Mouse (Mus musculus): ENCODE measurements around the gene Gm45618.
"Not testable (repeated sequence)": the region's sequence is repeated elsewhere in the genome, so short reads cannot be mapped to it uniquely, and the experiment has no call there.

Gm45618 gene

GRCm38 (mm10) chr7:142120629-142121028 lies at the start of gene Gm45618:
Gm45618 (minus strand) TSS chr7:142120729.
- DNase-seq (ENCODE audit: low read depth, low spot score): not testable (repeated sequence)

- DNase-seq (ENCODE audit: low read depth, low spot score): peak; percentile 11
Observed at GRCm38 (mm10) chr7:142169836-142170235, 49.3 kb upstream of the Gm45618 start.

GRCm38 (mm10) chr7:142165639-142166038 lies 45.1 kb upstream of the Gm45618 start, which contains the start of gene Gm4553:
Gm4553 (minus strand) TSS chr7:142165739.
- not testable (repeated sequence) for DNase-seq (ENCODE audit: low read depth, low spot score)

GRCm38 (mm10) chr7:142159366-142159765 lies 38.8 kb upstream of the Gm45618 start:
- no peak for DNase-seq (ENCODE audit: low read depth, low spot score)

GRCm38 (mm10) chr7:142157013-142157412 lies 36.5 kb upstream of the Gm45618 start, which contains the start of gene Gm29735:
Gm29735 (minus strand) TSS chr7:142157113.
- DNase-seq (ENCODE audit: low read depth, low spot score): not testable (repeated sequence)

- no peak for DNase-seq (ENCODE audit: low read depth, low spot score)
Observed at GRCm38 (mm10) chr7:142155308-142155707, 34.8 kb upstream of the Gm45618 start.

- no peak for DNase-seq (ENCODE audit: low read depth, low spot score)
Observed at GRCm38 (mm10) chr7:142152191-142152590, 31.7 kb upstream of the Gm45618 start.

GRCm38 (mm10) chr7:142148633-142149032 lies 28.1 kb upstream of the Gm45618 start:
- no peak for DNase-seq (ENCODE audit: low read depth, low spot score)

- DNase-seq (ENCODE audit: low read depth, low spot score): peak; percentile 24
Observed at GRCm38 (mm10) chr7:142146033-142146432, 25.5 kb upstream of the Gm45618 start.

- DNase-seq (ENCODE audit: low read depth, low spot score): no peak
Observed at GRCm38 (mm10) chr7:142145413-142145940, 24.9 kb upstream of the Gm45618 start.

- no peak for DNase-seq (ENCODE audit: low read depth, low spot score)
Observed at GRCm38 (mm10) chr7:142144507-142144906, 24.0 kb upstream of the Gm45618 start, which contains the start of gene Gm45337. Gm45337 (minus strand) TSS chr7:142144607.

- DNase-seq (ENCODE audit: low read depth, low spot score): not testable (repeated sequence)
Observed at GRCm38 (mm10) chr7:142143506-142144010, 23.0 kb upstream of the Gm45618 start.

- DNase-seq (ENCODE audit: low read depth, low spot score): no peak
Observed at GRCm38 (mm10) chr7:142140696-142141095, 20.2 kb upstream of the Gm45618 start.

- DNase-seq (ENCODE audit: low read depth, low spot score): not testable (repeated sequence)
Observed at GRCm38 (mm10) chr7:142135934-142136333, 15.4 kb upstream of the Gm45618 start, which contains the start of gene Gm39115. Gm39115 (minus strand) TSS chr7:142136034.

- no peak for DNase-seq (ENCODE audit: low read depth, low spot score)
Observed at GRCm38 (mm10) chr7:142134206-142134995, 13.9 kb upstream of the Gm45618 start.

GRCm38 (mm10) chr7:142128843-142129242 lies 8.3 kb upstream of the Gm45618 start:
- no peak for DNase-seq (ENCODE audit: low read depth, low spot score)

GRCm38 (mm10) chr7:142119632-142120031 lies 897 bp downstream of the Gm45618 start:
- no peak for DNase-seq (ENCODE audit: low read depth, low spot score)

- no peak for DNase-seq (ENCODE audit: low read depth, low spot score)
Observed at GRCm38 (mm10) chr7:142104747-142105146, 15.8 kb downstream of the Gm45618 start.

- peak; percentile 50 for DNase-seq (ENCODE audit: low read depth, low spot score)
Observed at GRCm38 (mm10) chr7:142097776-142098175, 22.8 kb downstream of the Gm45618 start.

- no peak for DNase-seq (ENCODE audit: low read depth, low spot score)
Observed at GRCm38 (mm10) chr7:142096701-142097100, 23.8 kb downstream of the Gm45618 start.

GRCm38 (mm10) chr7:142095183-142095931 lies 25.2 kb downstream of the Gm45618 start, which contains the start of gene Dusp8:
Dusp8 (minus strand) TSS chr7:142095843.
- DNase-seq (ENCODE audit: low read depth, low spot score): peak; percentile 52
